Mouse (Mus musculus) heart, embryonic 12.5 days (tissue): ENCODE results near the gene Cpeb3. TPM values are rescaled to one million over a fixed set of nuclear protein-coding genes. Genes with fewer than 3 reads are reported as not detected.
A peak's percentile ranks its signal among the peaks of the same experiment; 100 is the strongest.

ENCODE experiments used
- ATAC-seq: fragments of 200-750 bp; cut with Nextera tagmentation; 2 replicates; pipeline ENCODE4 v1.8.0; 2017; ENCODE audit warnings: moderate TSS enrichment, moderate library complexity; ENCODE audit not compliant: insufficient number of reproducible peaks, low FRiP score
- H3K27ac ChIP-seq: fragments of 300-500 bp; sonication (generic); 2 replicates; pipeline ENCODE4 v1.5.1; 2016; ENCODE audit warnings: mild to moderate bottlenecking, moderate library complexity; ENCODE audit not compliant: poor library complexity, severe bottlenecking
- H3K27me3 ChIP-seq: fragments of 300-500 bp; sonication (generic); replicated peaks from 2 replicates; pipeline ENCODE4 v1.6.1; 2016; ENCODE audit warnings: mild to moderate bottlenecking, moderate library complexity
- H3K36me3 ChIP-seq: fragments of 300-500 bp; sonication (generic); 2 replicates; pipeline ENCODE4 v1.6.1; 2016; ENCODE audit warnings: mild to moderate bottlenecking, moderate library complexity
- H3K4me1 ChIP-seq: fragments of 300-500 bp; sonication (generic); replicated peaks from 2 replicates; pipeline ENCODE4 v1.6.1; 2016; ENCODE audit warnings: mild to moderate bottlenecking
- H3K4me2 ChIP-seq: fragments of 300-500 bp; sonication (generic); 2 replicates; pipeline ENCODE4 v1.6.1; 2016; ENCODE audit warnings: mild to moderate bottlenecking, moderate library complexity
- H3K4me3 ChIP-seq: fragments of 300-500 bp; sonication (generic); 2 replicates; pipeline ENCODE4 v1.5.1; 2016; ENCODE audit warnings: mild to moderate bottlenecking
- H3K9ac ChIP-seq: fragments of 300-500 bp; sonication (generic); 2 replicates; pipeline ENCODE4 v1.6.1; 2016; ENCODE audit warnings: mild to moderate bottlenecking, moderate library complexity
- H3K9me3 ChIP-seq: fragments of 300-500 bp; sonication (generic); replicated peaks from 2 replicates; pipeline ENCODE4 v1.6.1; 2016; ENCODE audit warnings: mild to moderate bottlenecking, moderate library complexity
- WGBS: fragments of 180-500 bp; shearing (Covaris S2); methylation state at CpG from one replicate; pipeline ENCODE4 v1.1.7; 2016; 5-methylcytosine and 5-hydroxymethylcytosine counted together
- polyA plus RNA-seq: library from polyadenylated mRNA; unstranded; fragments of >200 nt; fragmentation: Nextera tagmentation; extraction: Ambion mirVana; gene quantifications from 2 replicates; pipeline ENCODE4 v1.2.1, GENCODE M21; 2016

Gene Cpeb3
- polyA plus RNA-seq, 1 experiment from 2014 or later, result 6.8 TPM

GRCm38 (mm10) chr19:37057161-37057905, 151.1 kb downstream of the Cpeb3 start:
- no peaks in the 10 kb centered on the region for H3K9me3 ChIP-seq
- H3K36me3 ChIP-seq, result no peaks in the 10 kb centered on the region
- H3K4me1 ChIP-seq, result peaks cover 14% of the 10 kb centered on the region
- H3K27me3 ChIP-seq, result no peaks in the 10 kb centered on the region
- no peak overlapping the region for H3K27ac ChIP-seq
- no peak overlapping the region for H3K4me3 ChIP-seq
- no peak overlapping the region for H3K9ac ChIP-seq
- WGBS, result 84% methylated on average over 8 of the region's 8 CpGs
- no peak for ATAC-seq
- H3K4me2 ChIP-seq, result no peak overlapping the region

DNA sequence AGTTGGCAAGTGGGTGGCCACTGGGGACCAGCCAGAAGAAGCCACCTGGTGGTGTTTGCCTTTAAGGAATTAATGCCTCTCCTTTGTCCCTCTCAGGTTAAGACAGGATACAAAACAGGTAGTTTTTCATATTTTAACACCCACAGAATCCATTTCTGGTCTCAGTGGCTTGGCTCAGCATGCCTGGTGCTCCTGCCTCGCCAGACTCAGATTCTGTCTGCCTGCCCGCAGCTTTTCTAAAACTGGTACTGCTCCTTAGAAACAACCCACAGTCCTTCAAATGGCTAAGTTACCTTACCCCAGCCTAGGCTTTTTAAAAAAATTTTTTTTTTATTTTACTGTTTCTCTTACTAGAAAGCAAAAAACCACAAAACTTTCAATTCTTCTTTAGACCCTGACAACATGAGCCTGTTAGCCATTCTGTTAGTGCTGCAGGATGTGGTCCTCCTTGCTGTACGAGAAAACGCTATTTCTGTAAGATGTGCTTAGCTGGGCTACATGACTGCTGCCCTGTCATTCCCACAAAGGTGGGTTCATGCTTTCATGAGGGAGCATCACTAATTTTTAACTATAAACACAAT, 152.3 kb downstream of the Cpeb3 start:
- Histone ChIP-seq H3K36me3 (no peaks in the 10 kb centered on the region), H3K27ac (no peak overlapping the region), H3K4me2 (no peak overlapping the region), H3K9me3 (no peaks in the 10 kb centered on the region), H3K9ac (no peak overlapping the region), H3K4me3 (no peak overlapping the region), H3K4me1 (peaks cover 14% of the 10 kb centered on the region), H3K27me3 (no peaks in the 10 kb centered on the region)
- 78% methylated on average over 4 of the region's 4 CpGs for WGBS
- no peak for ATAC-seq

DNA sequence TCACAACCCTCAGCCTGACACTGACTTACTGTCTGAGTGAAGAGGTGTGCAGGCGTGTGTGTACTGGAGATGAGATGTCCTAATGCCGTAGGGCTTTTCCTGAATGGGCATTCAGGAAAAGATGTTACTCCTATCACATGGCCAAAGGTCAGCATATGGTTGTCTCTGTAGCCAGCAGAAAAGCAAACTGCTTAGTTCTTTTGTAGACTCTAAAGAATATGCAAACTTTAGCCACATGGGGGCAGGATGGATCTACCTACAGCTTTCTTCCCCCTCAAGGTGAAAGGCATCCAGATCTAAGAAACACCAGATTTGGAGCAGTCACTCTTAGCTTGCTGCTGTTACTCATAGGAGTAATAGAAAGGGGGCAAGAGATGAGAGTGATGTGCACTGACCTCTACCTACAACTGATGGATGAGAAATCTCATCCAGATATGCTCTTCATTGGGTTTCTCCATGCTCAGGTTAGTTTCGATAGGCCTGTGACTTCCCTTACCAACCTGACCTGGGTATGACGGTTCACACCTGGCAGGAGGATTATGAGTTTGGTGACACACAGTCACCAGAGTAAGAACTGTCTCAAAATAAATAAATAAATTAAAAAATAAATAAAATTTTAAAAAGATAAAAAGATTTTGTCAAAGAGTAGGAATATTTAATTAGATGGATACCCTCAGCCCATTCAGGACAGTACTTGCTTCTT, 157.6 kb downstream of the Cpeb3 start:
- Histone ChIP-seq H3K27me3 (no peaks in the 10 kb centered on the region), H3K4me2 (no peak overlapping the region), H3K27ac (no peak overlapping the region), H3K9me3 (no peaks in the 10 kb centered on the region), H3K9ac (no peak overlapping the region), H3K4me3 (no peak overlapping the region), H3K36me3 (0 out of 2 replicates have a peak, but pooled peaks cover 3% of the 10 kb centered on the region), H3K4me1 (no peaks in the 10 kb centered on the region)
- 67% methylated on average over 4 of the region's 4 CpGs for WGBS
- ATAC-seq, result no peak

DNA sequence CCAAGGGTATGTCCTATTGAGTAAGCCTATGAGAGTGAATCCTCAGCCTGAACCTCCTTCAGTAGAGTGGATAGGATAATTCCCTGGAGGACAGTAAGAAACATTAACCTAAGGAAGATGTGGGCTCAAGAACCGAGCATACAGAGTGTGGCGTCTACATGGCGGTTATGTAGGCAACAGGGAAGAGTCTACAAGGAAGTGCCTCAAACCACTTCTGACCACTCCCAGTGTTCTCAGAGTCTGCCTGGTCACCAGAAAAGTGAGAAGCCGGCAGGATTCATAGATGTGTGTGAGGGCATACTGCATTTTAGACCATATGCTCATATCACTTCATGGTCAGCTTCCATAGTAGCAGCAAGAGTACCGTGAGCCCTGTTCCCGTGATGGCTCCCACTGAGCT, 159.9 kb downstream of the Cpeb3 start:
- 89% methylated on average over 6 of the region's 6 CpGs for WGBS
- Histone ChIP-seq H3K27me3 (no peaks in the 10 kb centered on the region), H3K36me3 (peaks cover 3% of the 10 kb centered on the region; the same call in 1 of the 2 replicates), H3K4me1 (no peaks in the 10 kb centered on the region), H3K4me3 (no peak overlapping the region), H3K4me2 (no peak overlapping the region), H3K9ac (no peak overlapping the region), H3K9me3 (no peaks in the 10 kb centered on the region), H3K27ac (no peak overlapping the region)
- ATAC-seq, result no peak

DNA sequence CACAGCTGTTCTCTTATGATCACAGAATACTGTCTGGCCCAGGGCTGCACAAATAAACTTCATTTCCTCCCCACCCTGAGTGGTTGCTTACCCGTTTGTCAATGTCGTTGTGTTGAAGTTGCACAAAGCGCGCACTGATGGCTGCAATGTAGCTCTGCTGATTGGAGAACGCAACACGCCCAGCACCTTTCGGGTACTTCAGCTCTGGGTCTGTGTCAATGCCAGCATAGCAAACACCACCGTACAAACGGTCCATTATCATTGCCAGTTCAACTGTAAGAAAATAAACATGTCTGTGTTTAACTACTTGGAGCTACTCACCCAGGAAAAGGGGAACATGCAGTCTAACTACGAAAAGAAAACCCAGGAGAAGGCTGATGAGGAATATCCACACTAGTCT, 164.0 kb downstream of the Cpeb3 start:
- ATAC-seq, result no peak
- WGBS, result 85% methylated on average over 10 of the region's 10 CpGs
- Histone ChIP-seq H3K4me2 (no peak overlapping the region), H3K9ac (no peak overlapping the region), H3K4me1 (no peaks in the 10 kb centered on the region), H3K27me3 (no peaks in the 10 kb centered on the region), H3K9me3 (no peaks in the 10 kb centered on the region), H3K36me3 (peaks cover 3% of the 10 kb centered on the region; the same call in 1 of the 2 replicates), H3K4me3 (no peak overlapping the region), H3K27ac (no peak overlapping the region)

- no peak overlapping the region for H3K9ac ChIP-seq
- H3K27ac ChIP-seq, result no peak overlapping the region
- H3K4me1 ChIP-seq, result peaks cover 8% of the 10 kb centered on the region
- no peaks in the 10 kb centered on the region; the same call in 1 of the 2 replicates for H3K36me3 ChIP-seq
- ATAC-seq, result no peak
- no peaks in the 10 kb centered on the region for H3K27me3 ChIP-seq
- no peak overlapping the region for H3K4me3 ChIP-seq
- H3K9me3 ChIP-seq, result no peaks in the 10 kb centered on the region
- H3K4me2 ChIP-seq, result no peak overlapping the region
Observed at GRCm38 (mm10) chr19:37040906-37041305, 167.5 kb downstream of the Cpeb3 start.

DNA sequence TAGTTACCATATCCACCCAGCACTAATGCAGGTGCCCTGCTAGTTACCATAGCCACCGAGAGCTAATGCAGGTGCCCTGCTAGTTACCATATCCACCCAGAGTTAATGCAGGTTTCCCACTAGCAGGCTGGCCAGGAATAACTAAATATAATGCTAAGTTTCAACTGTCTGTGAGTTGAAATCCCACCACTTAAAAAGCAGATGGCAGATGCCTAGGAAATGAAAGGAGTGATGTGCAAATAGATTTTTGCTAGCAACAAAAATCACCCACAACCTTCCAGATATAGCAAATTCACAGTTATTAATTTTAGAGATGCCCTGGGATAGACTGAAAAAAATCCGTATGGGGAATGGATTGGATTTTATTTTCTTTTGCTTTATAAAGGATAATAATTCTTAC, 176.0 kb downstream of the Cpeb3 start:
- 73% methylated on average over 2 of the region's 2 CpGs for WGBS
- Histone ChIP-seq H3K27me3 (no peaks in the 10 kb centered on the region), H3K4me3 (no peak overlapping the region), H3K4me1 (peaks cover 13% of the 10 kb centered on the region), H3K4me2 (no peak overlapping the region), H3K36me3 (no peaks in the 10 kb centered on the region; the same call in 1 of the 2 replicates), H3K9ac (no peak overlapping the region), H3K9me3 (no peaks in the 10 kb centered on the region), H3K27ac (no peak overlapping the region)
- ATAC-seq, result no peak

DNA sequence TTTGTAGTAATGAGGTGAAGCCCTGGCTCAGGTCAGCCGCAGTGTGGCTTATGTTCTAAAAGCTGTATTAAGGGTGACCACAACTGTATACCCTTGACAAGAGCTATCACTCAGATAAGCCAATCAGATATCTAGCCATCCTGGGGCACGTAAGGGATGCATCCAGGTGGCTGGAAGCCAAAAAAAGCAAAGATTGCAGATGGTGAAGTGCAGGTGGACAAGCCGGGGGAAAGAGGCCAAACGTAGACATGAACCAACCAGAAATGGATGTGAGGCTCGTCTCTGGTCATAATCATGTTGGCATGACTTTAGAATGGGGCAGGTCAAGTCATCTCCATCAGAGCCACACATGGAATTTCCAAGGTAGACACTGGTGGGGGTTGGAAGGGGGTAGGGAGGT, 177.0 kb downstream of the Cpeb3 start:
- peaks cover 18% of the 10 kb centered on the region for H3K4me1 ChIP-seq
- no peak overlapping the region for H3K4me2 ChIP-seq
- no peaks in the 10 kb centered on the region; the same call in 1 of the 2 replicates for H3K36me3 ChIP-seq
- no peaks in the 10 kb centered on the region for H3K27me3 ChIP-seq
- no peak overlapping the region for H3K27ac ChIP-seq
- no peak overlapping the region for H3K4me3 ChIP-seq
- ATAC-seq, result no peak
- 74% methylated on average over 5 of the region's 5 CpGs for WGBS
- H3K9ac ChIP-seq, result no peak overlapping the region
- H3K9me3 ChIP-seq, result no peaks in the 10 kb centered on the region

- H3K27ac ChIP-seq, result no peak overlapping the region
- H3K9me3 ChIP-seq, result no peaks in the 10 kb centered on the region
- H3K4me1 ChIP-seq, result peaks cover 25% of the 10 kb centered on the region
- no peak overlapping the region for H3K4me2 ChIP-seq
- no peak for ATAC-seq
- WGBS, result 83% methylated on average over 6 of the region's 6 CpGs
- H3K9ac ChIP-seq, result no peak overlapping the region
- H3K27me3 ChIP-seq, result no peaks in the 10 kb centered on the region
- peaks cover 1% of the 10 kb centered on the region for H3K36me3 ChIP-seq
- H3K4me3 ChIP-seq, result no peak overlapping the region
Observed at GRCm38 (mm10) chr19:37029771-37030170, 178.6 kb downstream of the Cpeb3 start.

DNA sequence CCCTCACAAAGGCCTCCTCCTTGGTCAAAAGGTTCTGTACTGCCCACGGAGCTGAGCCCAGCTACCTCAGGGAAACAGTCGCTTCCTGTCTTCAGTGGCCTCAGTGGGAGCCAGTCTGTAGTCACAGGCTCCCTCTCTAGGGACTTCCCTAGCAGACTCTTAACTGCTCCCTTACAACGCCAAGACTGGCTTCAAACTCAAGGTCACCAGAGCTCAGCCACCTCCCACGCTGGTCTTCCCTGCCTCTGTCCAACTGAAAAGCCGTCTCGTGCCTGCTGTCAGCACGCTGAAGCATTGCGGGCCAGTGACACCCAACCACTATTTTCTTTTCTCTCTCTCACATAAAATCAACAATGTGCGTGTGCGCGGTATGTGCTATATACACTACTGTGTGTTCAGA, 182.0 kb downstream of the Cpeb3 start:
- ATAC-seq, result 0 out of 2 replicates have a peak, but pooled peaks have one; percentile 41
- Histone ChIP-seq H3K4me1 (peaks cover 21% of the 10 kb centered on the region), H3K9ac (no peak overlapping the region), H3K4me2 (no peak overlapping the region), H3K27ac (no peak overlapping the region; the same call in 1 of the 2 replicates), H3K4me3 (no peak overlapping the region), H3K36me3 (peaks cover 8% of the 10 kb centered on the region), H3K9me3 (no peaks in the 10 kb centered on the region), H3K27me3 (no peaks in the 10 kb centered on the region)
- 50% methylated on average over 11 of the region's 11 CpGs for WGBS

GRCm38 (mm10) chr19:37025839-37026319, 182.5 kb downstream of the Cpeb3 start:
- Histone ChIP-seq H3K4me2 (no peak overlapping the region), H3K36me3 (peaks cover 8% of the 10 kb centered on the region), H3K9me3 (no peaks in the 10 kb centered on the region), H3K27ac (no peak overlapping the region), H3K27me3 (no peaks in the 10 kb centered on the region), H3K9ac (no peak overlapping the region), H3K4me1 (peaks cover 20% of the 10 kb centered on the region), H3K4me3 (no peak overlapping the region)
- WGBS, result 67% methylated on average over 13 of the region's 13 CpGs
- peak; percentile 37; the same call in 1 of the 2 replicates for ATAC-seq
